Mouse (Mus musculus) neural tube, embryonic 14.5 days (tissue): ENCODE results near the gene Sgcd. TPM values are rescaled to one million over a fixed set of nuclear protein-coding genes. Genes with fewer than 3 reads are reported as not detected.

ENCODE experiments used
- ATAC-seq: fragments of 200-750 bp; cut with Nextera tagmentation; 2 replicates; pipeline ENCODE4 v1.8.0; 2017; ENCODE audit warnings: low read depth, mild to moderate bottlenecking, moderate TSS enrichment, moderate library complexity
- H3K27ac ChIP-seq: fragments of 300-500 bp; sonication (generic); 2 replicates; pipeline ENCODE4 v1.5.1; 2014; ENCODE audit warnings: low read depth, mild to moderate bottlenecking, control low read depth, low read length, moderate library complexity, mixed read lengths
- H3K27me3 ChIP-seq: fragments of 300-500 bp; sonication (generic); 2 replicates; pipeline ENCODE4 v1.6.1; 2014; ENCODE audit warnings: low read length; ENCODE audit not compliant: control insufficient read depth, insufficient read depth
- H3K36me3 ChIP-seq: fragments of 300-500 bp; sonication (generic); 2 replicates; pipeline ENCODE4 v1.6.1; 2014; ENCODE audit warnings: low read length, mixed read lengths; ENCODE audit not compliant: control insufficient read depth, insufficient read depth
- H3K4me1 ChIP-seq: fragments of 300-500 bp; sonication (generic); 2 replicates; pipeline ENCODE4 v1.6.1; 2014; ENCODE audit warnings: low read length; ENCODE audit not compliant: control insufficient read depth, insufficient read depth
- H3K4me2 ChIP-seq: fragments of 300-500 bp; sonication (generic); 2 replicates; pipeline ENCODE4 v1.6.1; 2014; ENCODE audit warnings: mild to moderate bottlenecking, low read depth, low read length, control low read depth
- H3K4me3 ChIP-seq: fragments of 300-500 bp; sonication (generic); 2 replicates; pipeline ENCODE4 v1.5.1; 2014; ENCODE audit warnings: low read depth, low read length, control low read depth, mixed read lengths
- H3K9ac ChIP-seq: fragments of 300-500 bp; sonication (generic); replicated peaks from 2 replicates; pipeline ENCODE4 v1.6.1; 2014; ENCODE audit warnings: low read depth, mild to moderate bottlenecking, control low read depth, low read length, mixed read lengths
- H3K9me3 ChIP-seq: fragments of 300-500 bp; sonication (generic); 2 replicates; pipeline ENCODE4 v1.6.1; 2016; ENCODE audit warnings: low read length; ENCODE audit not compliant: control insufficient read depth
- WGBS: fragments of 180-500 bp; shearing (Covaris S2); extraction: QIAGEN DNeasy Blood & Tissue Kit; methylation state at CpG from one replicate; pipeline ENCODE4 v1.1.7; 2014; 5-methylcytosine and 5-hydroxymethylcytosine counted together
- polyA plus RNA-seq: library from polyadenylated mRNA; unstranded; fragments of >200 nt; fragmentation: Nextera tagmentation; extraction: Ambion mirVana; gene quantifications from 2 replicates; pipeline ENCODE4 v1.2.1, GENCODE M21; 2014

The Sgcd gene
- polyA plus RNA-seq, 1 experiment from 2014 or later, result 9.0 TPM

GRCm38 (mm10) chr11:47953291-47953690 lies 35.5 kb downstream of the Sgcd start:
- Histone ChIP-seq H3K4me1 (no peaks in the 10 kb centered on the region), H3K9me3 (no peaks in the 10 kb centered on the region), H3K36me3 (no peaks in the 10 kb centered on the region), H3K27me3 (no peaks in the 10 kb centered on the region), H3K4me2 (no peak overlapping the region), H3K9ac (no peak overlapping the region), H3K27ac (no peak overlapping the region), H3K4me3 (no peak overlapping the region)
- no peak for ATAC-seq
- WGBS, result 78% methylated on average over 3 of the region's 3 CpGs

- H3K4me2 ChIP-seq, result no peak overlapping the region
- no peaks in the 10 kb centered on the region for H3K4me1 ChIP-seq
- no peak for ATAC-seq
- no peak overlapping the region for H3K27ac ChIP-seq
- no peak overlapping the region for H3K4me3 ChIP-seq
- H3K9ac ChIP-seq, result no peak overlapping the region
- no peaks in the 10 kb centered on the region for H3K9me3 ChIP-seq
- no peaks in the 10 kb centered on the region for H3K27me3 ChIP-seq
- WGBS, result 85% methylated on average over 4 of the region's 4 CpGs
- no peaks in the 10 kb centered on the region for H3K36me3 ChIP-seq
These were observed 36.4 kb downstream of the Sgcd start for GRCm38 (mm10) chr11:47952366-47952765.

- H3K4me1 ChIP-seq, result no peaks in the 10 kb centered on the region
- no peaks in the 10 kb centered on the region for H3K9me3 ChIP-seq
- ATAC-seq, result no peak
- no peaks in the 10 kb centered on the region for H3K36me3 ChIP-seq
- WGBS, result 78% methylated on average over 2 of the region's 2 CpGs
- H3K4me3 ChIP-seq, result no peak overlapping the region
- no peak overlapping the region for H3K4me2 ChIP-seq
- H3K27ac ChIP-seq, result no peak overlapping the region
- no peaks in the 10 kb centered on the region for H3K27me3 ChIP-seq
- no peak overlapping the region for H3K9ac ChIP-seq
These were observed 49.0 kb downstream of the Sgcd start for GRCm38 (mm10) chr11:47939795-47940194.

- Histone ChIP-seq H3K4me3 (no peak overlapping the region), H3K4me2 (no peak overlapping the region), H3K9ac (no peak overlapping the region), H3K36me3 (no peaks in the 10 kb centered on the region), H3K27ac (no peak overlapping the region), H3K4me1 (no peaks in the 10 kb centered on the region), H3K27me3 (no peaks in the 10 kb centered on the region), H3K9me3 (no peaks in the 10 kb centered on the region)
- 69% methylated on average over 2 of the region's 2 CpGs for WGBS
- no peak for ATAC-seq
These were observed 71.2 kb downstream of the Sgcd start for GRCm38 (mm10) chr11:47917616-47918015.

GRCm38 (mm10) chr11:47891617-47892172 lies 97.1 kb downstream of the Sgcd start:
- H3K9ac ChIP-seq, result no peak overlapping the region
- no peaks in the 10 kb centered on the region for H3K4me1 ChIP-seq
- no peaks in the 10 kb centered on the region for H3K9me3 ChIP-seq
- no peaks in the 10 kb centered on the region for H3K27me3 ChIP-seq
- no peak overlapping the region for H3K4me2 ChIP-seq
- 34% methylated on average over 3 of the region's 3 CpGs for WGBS
- H3K27ac ChIP-seq, result no peak overlapping the region
- peak; percentile 74; the same call in 1 of the 2 replicates for ATAC-seq
- H3K4me3 ChIP-seq, result no peak overlapping the region
- no peaks in the 10 kb centered on the region for H3K36me3 ChIP-seq

GRCm38 (mm10) chr11:47890315-47890714 lies 98.5 kb downstream of the Sgcd start:
- Histone ChIP-seq H3K9ac (no peak overlapping the region), H3K4me2 (no peak overlapping the region), H3K27ac (no peak overlapping the region), H3K4me3 (no peak overlapping the region), H3K27me3 (no peaks in the 10 kb centered on the region), H3K36me3 (no peaks in the 10 kb centered on the region), H3K4me1 (no peaks in the 10 kb centered on the region), H3K9me3 (no peaks in the 10 kb centered on the region)
- ATAC-seq, result no peak
- 52% methylated on average over 2 of the region's 2 CpGs for WGBS

GRCm38 (mm10) chr11:47885310-47885709 lies 103.5 kb downstream of the Sgcd start:
- Histone ChIP-seq H3K9me3 (no peaks in the 10 kb centered on the region), H3K4me2 (no peak overlapping the region), H3K27me3 (no peaks in the 10 kb centered on the region), H3K36me3 (no peaks in the 10 kb centered on the region), H3K4me1 (no peaks in the 10 kb centered on the region), H3K4me3 (no peak overlapping the region), H3K27ac (no peak overlapping the region), H3K9ac (no peak overlapping the region)
- peak; percentile 85 for ATAC-seq
- WGBS, result 41% methylated on average over 3 of the region's 3 CpGs

- 88% methylated on average over 1 of the region's 1 CpGs for WGBS
- Histone ChIP-seq H3K27me3 (no peaks in the 10 kb centered on the region), H3K36me3 (no peaks in the 10 kb centered on the region), H3K9me3 (no peaks in the 10 kb centered on the region), H3K27ac (no peak overlapping the region), H3K4me2 (no peak overlapping the region), H3K4me1 (no peaks in the 10 kb centered on the region), H3K4me3 (no peak overlapping the region), H3K9ac (no peak overlapping the region)
- no peak for ATAC-seq
These were observed 105.2 kb downstream of the Sgcd start for GRCm38 (mm10) chr11:47883545-47883944.

- Histone ChIP-seq H3K27ac (no peak overlapping the region), H3K27me3 (no peaks in the 10 kb centered on the region), H3K9me3 (no peaks in the 10 kb centered on the region), H3K4me1 (no peaks in the 10 kb centered on the region), H3K4me3 (no peak overlapping the region), H3K4me2 (no peak overlapping the region), H3K36me3 (no peaks in the 10 kb centered on the region), H3K9ac (no peak overlapping the region)
- 23% methylated on average over 5 of the region's 5 CpGs for WGBS
- peak; percentile 46; the same call in 1 of the 2 replicates for ATAC-seq
These were observed 112.1 kb downstream of the Sgcd start for GRCm38 (mm10) chr11:47876633-47877170.
